Mouse (Mus musculus): ENCODE measurements around the gene Gm16253.

GRCm38 (mm10) chr3:96575272-96575984 lies 1.4 kb upstream of the Gm16253 start:
- TF ChIP-seq CTCF (IDR thresholded peaks at IDR 0.05), result no peak
- no peak for TF ChIP-seq EP300 (IDR thresholded peaks at IDR 0.05)

Data from lung, postnatal 0 days (tissue).